Mouse (Mus musculus): ENCODE results near the gene Ankrd44.

DNA sequence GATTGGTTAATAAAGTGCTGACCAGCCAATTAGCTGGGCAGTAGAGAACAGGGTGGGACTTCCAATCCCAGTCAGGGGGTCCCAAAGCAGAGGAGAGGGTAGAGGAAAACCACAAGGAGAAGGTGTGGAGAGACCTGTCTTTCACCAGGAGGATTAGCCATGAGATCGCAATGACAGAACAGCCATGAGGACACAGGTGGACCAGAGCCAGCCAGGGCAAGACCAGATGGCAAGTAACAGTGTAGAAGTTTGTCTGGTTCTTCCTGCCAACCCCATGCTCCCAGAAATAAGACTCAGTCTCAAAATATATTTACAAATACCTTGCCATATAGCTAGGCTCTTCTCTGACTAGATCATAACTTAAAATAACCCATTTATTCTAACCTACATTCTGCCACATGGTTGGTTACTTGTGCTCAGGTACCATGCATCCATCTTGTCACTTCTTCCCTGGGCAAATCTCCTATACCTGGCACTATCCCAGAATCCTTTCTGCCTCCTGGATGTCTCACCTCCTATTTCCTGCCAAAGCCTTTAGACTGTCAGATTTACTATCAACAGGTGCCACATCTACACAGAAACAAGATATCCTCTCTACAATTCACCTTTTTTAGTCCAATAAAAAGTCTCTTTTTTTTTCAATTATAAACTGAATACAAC lies 6.4 kb upstream of the Ankrd44 start:
- TF ChIP-seq HCFC1 (IDR thresholded peaks at IDR 0.05; ENCODE audit: borderline replicate concordance, insufficient read depth, low read length) (no peak), MAFK (IDR thresholded peaks at IDR 0.05; ENCODE audit: insufficient read depth, low read depth, low read length) (no peak), ZNF384 (IDR thresholded peaks at IDR 0.05; ENCODE audit: low read depth, low read length) (no peak)

Measured in ES-E14 (cell line).